Mouse (Mus musculus): ENCODE measurements at regions not wholly inside any gene's neighbourhood (a gene's known extent, or its start where the extent isn't known, plus 50 kb on each side); places are given as distances from the start of the nearest gene placed in this dataset.

- TF ChIP-seq EP300 (IDR thresholded peaks at IDR 0.05; ENCODE audit: low read depth in 1 of 2, low read length in 2 of 2) (no peak), MYB (IDR thresholded peaks at IDR 0.05; ENCODE audit: low read depth, low read length) (no peak), TBP (IDR thresholded peaks at IDR 0.05; ENCODE audit: low read depth, low read length) (no peak)
Measured at GRCm38 (mm10) chr6:41100258-41100657, 64.9 kb upstream of the 2210010C04Rik start.
